Mouse (Mus musculus) forebrain, embryonic 14.5 days (tissue): ENCODE data around the gene Pde4d. TPM values are rescaled to one million over a fixed set of nuclear protein-coding genes. Genes with fewer than 3 reads are reported as not detected.

Experiments used
- ATAC-seq: fragments of 200-750 bp; cut with Nextera tagmentation; 2 replicates; pipeline ENCODE4 v1.8.0; 2017; ENCODE audit warnings: mild to moderate bottlenecking, moderate library complexity
- DNase-seq: peaks from one replicate; pipeline ENCODE4 v3.0.0-alpha.2; 2015; ENCODE audit warnings: low spot score
- H3K27ac ChIP-seq: fragments of 300-500 bp; sonication (generic); 2 replicates; pipeline ENCODE4 v1.5.1; 2014; ENCODE audit warnings: low read depth, mild to moderate bottlenecking, control low read depth, low read length, moderate library complexity
- H3K27me3 ChIP-seq: fragments of 300-500 bp; sonication (generic); replicated peaks from 2 replicates; pipeline ENCODE4 v1.6.1; 2014; ENCODE audit warnings: low read length, control low read depth, mixed read lengths; ENCODE audit not compliant: control insufficient read depth, insufficient read depth
- H3K36me3 ChIP-seq: fragments of 300-500 bp; sonication (generic); 2 replicates; pipeline ENCODE4 v1.6.1; 2014; ENCODE audit warnings: low read length, control low read depth; ENCODE audit not compliant: control insufficient read depth, insufficient read depth
- H3K4me1 ChIP-seq: fragments of 300-500 bp; sonication (generic); 2 replicates; pipeline ENCODE4 v1.6.1; 2014; ENCODE audit warnings: antibody characterized with exemption, low read length, control low read depth; ENCODE audit not compliant: control insufficient read depth, insufficient read depth
- H3K4me2 ChIP-seq: fragments of 300-500 bp; sonication (generic); 2 replicates; pipeline ENCODE4 v1.6.1; 2014; ENCODE audit warnings: mild to moderate bottlenecking, control low read depth, low read length
- H3K4me3 ChIP-seq: fragments of 300-500 bp; sonication (generic); 2 replicates; pipeline ENCODE4 v1.5.1; 2014; ENCODE audit warnings: low read depth, low read length, control low read depth
- H3K9ac ChIP-seq: fragments of 300-500 bp; sonication (generic); 2 replicates; pipeline ENCODE4 v1.6.1; 2014; ENCODE audit warnings: mild to moderate bottlenecking, low read length, control low read depth, moderate library complexity
- H3K9me3 ChIP-seq: fragments of 300-500 bp; sonication (generic); replicated peaks from 2 replicates; pipeline ENCODE4 v1.6.1; 2016; ENCODE audit warnings: low read length, control low read depth, mixed read lengths; ENCODE audit not compliant: control insufficient read depth
- WGBS: fragments of 180-500 bp; shearing (Covaris S2); extraction: QIAGEN DNeasy Blood & Tissue Kit; methylation state at CpG from one replicate; pipeline ENCODE4 v1.1.7; 2014; 5-methylcytosine and 5-hydroxymethylcytosine counted together
- polyA plus RNA-seq: library from polyadenylated mRNA; unstranded; fragments of >200 nt; fragmentation: Nextera tagmentation; extraction: Ambion mirVana; gene quantifications from 2 replicates; pipeline ENCODE4 v1.2.1, GENCODE M21; 2014

Pde4d gene
- polyA plus RNA-seq, 1 experiment from 2014 or later, result 13.7 TPM

GRCm38 (mm10) chr13:108536951-108537350 is 87.2 kb downstream of the Pde4d start:
- Histone ChIP-seq H3K27ac (no peak overlapping the region), H3K4me3 (no peak overlapping the region), H3K9me3 (no peaks in the 10 kb centered on the region), H3K36me3 (no peaks in the 10 kb centered on the region), H3K27me3 (no peaks in the 10 kb centered on the region), H3K4me1 (no peaks in the 10 kb centered on the region), H3K9ac (no peak overlapping the region), H3K4me2 (no peak overlapping the region)
- ATAC-seq (no peak), DNase-seq (no peak)
- 91% methylated on average over 6 of the region's 6 CpGs for WGBS

GRCm38 (mm10) chr13:108538760-108539369 is 89.1 kb downstream of the Pde4d start:
- H3K9ac ChIP-seq, result no peak overlapping the region
- H3K27me3 ChIP-seq, result no peaks in the 10 kb centered on the region
- no peaks in the 10 kb centered on the region for H3K36me3 ChIP-seq
- no peaks in the 10 kb centered on the region for H3K9me3 ChIP-seq
- no peak overlapping the region for H3K4me3 ChIP-seq
- H3K27ac ChIP-seq, result no peak overlapping the region
- no peaks in the 10 kb centered on the region for H3K4me1 ChIP-seq
- H3K4me2 ChIP-seq, result no peak overlapping the region
- 86% methylated on average over 1 of the region's 1 CpGs for WGBS
- no peak for ATAC-seq
- DNase-seq, result no peak

GRCm38 (mm10) chr13:108541488-108541887 is 91.7 kb downstream of the Pde4d start:
- no peak overlapping the region for H3K9ac ChIP-seq
- no peaks in the 10 kb centered on the region for H3K4me1 ChIP-seq
- 88% methylated on average over 3 of the region's 3 CpGs for WGBS
- DNase-seq, result no peak
- no peak overlapping the region for H3K4me2 ChIP-seq
- H3K9me3 ChIP-seq, result no peaks in the 10 kb centered on the region
- no peaks in the 10 kb centered on the region for H3K36me3 ChIP-seq
- H3K27ac ChIP-seq, result no peak overlapping the region
- ATAC-seq, result no peak
- no peak overlapping the region for H3K4me3 ChIP-seq
- no peaks in the 10 kb centered on the region for H3K27me3 ChIP-seq

- 67% methylated on average over 5 of the region's 5 CpGs for WGBS
- Histone ChIP-seq H3K4me1 (no peaks in the 10 kb centered on the region), H3K36me3 (no peaks in the 10 kb centered on the region), H3K9ac (no peak overlapping the region), H3K9me3 (no peaks in the 10 kb centered on the region), H3K4me3 (no peak overlapping the region), H3K27me3 (no peaks in the 10 kb centered on the region), H3K27ac (no peak overlapping the region), H3K4me2 (no peak overlapping the region)
- peak; percentile 46 for DNase-seq
- ATAC-seq, result no peak
Observed at GRCm38 (mm10) chr13:108542342-108542761, 92.6 kb downstream of the Pde4d start.

- ATAC-seq (no peak), DNase-seq (no peak)
- Histone ChIP-seq H3K27ac (no peak overlapping the region), H3K4me2 (no peak overlapping the region), H3K27me3 (no peaks in the 10 kb centered on the region), H3K9me3 (no peaks in the 10 kb centered on the region), H3K4me3 (no peak overlapping the region), H3K36me3 (no peaks in the 10 kb centered on the region), H3K4me1 (no peaks in the 10 kb centered on the region), H3K9ac (no peak overlapping the region)
- WGBS, result 80% methylated on average over 5 of the region's 5 CpGs
Observed at GRCm38 (mm10) chr13:108552288-108552687, 102.5 kb downstream of the Pde4d start.

GRCm38 (mm10) chr13:108552995-108553394 is 103.2 kb downstream of the Pde4d start:
- Histone ChIP-seq H3K36me3 (no peaks in the 10 kb centered on the region), H3K4me1 (no peaks in the 10 kb centered on the region), H3K9ac (no peak overlapping the region), H3K27me3 (no peaks in the 10 kb centered on the region), H3K9me3 (no peaks in the 10 kb centered on the region), H3K4me3 (no peak overlapping the region), H3K4me2 (no peak overlapping the region), H3K27ac (no peak overlapping the region)
- ATAC-seq (no peak), DNase-seq (no peak)
- WGBS, result 85% methylated on average over 5 of the region's 5 CpGs

GRCm38 (mm10) chr13:108554901-108555300 is 105.2 kb downstream of the Pde4d start:
- Histone ChIP-seq H3K4me2 (no peak overlapping the region), H3K36me3 (no peaks in the 10 kb centered on the region), H3K4me3 (no peak overlapping the region), H3K4me1 (no peaks in the 10 kb centered on the region), H3K9me3 (no peaks in the 10 kb centered on the region), H3K27ac (no peak overlapping the region), H3K27me3 (no peaks in the 10 kb centered on the region), H3K9ac (no peak overlapping the region)
- no peak for DNase-seq
- ATAC-seq, result no peak

GRCm38 (mm10) chr13:108596938-108597337 is 147.2 kb downstream of the Pde4d start:
- Histone ChIP-seq H3K4me3 (no peak overlapping the region), H3K9ac (no peak overlapping the region), H3K4me2 (no peak overlapping the region), H3K36me3 (no peaks in the 10 kb centered on the region), H3K4me1 (no peaks in the 10 kb centered on the region), H3K27me3 (no peaks in the 10 kb centered on the region), H3K9me3 (no peaks in the 10 kb centered on the region), H3K27ac (no peak overlapping the region)
- no peak for DNase-seq
- no peak for ATAC-seq
- WGBS, result 66% methylated on average over 3 of the region's 3 CpGs

- WGBS, result 38% methylated on average over 3 of the region's 3 CpGs
- DNase-seq (no peak), ATAC-seq (no peak)
- Histone ChIP-seq H3K4me2 (no peak overlapping the region), H3K9ac (no peak overlapping the region), H3K4me3 (no peak overlapping the region), H3K36me3 (no peaks in the 10 kb centered on the region), H3K4me1 (no peaks in the 10 kb centered on the region), H3K27ac (no peak overlapping the region), H3K9me3 (no peaks in the 10 kb centered on the region), H3K27me3 (no peaks in the 10 kb centered on the region)
Observed at GRCm38 (mm10) chr13:108598673-108599072, 148.9 kb downstream of the Pde4d start.
